Mouse (Mus musculus) T-helper 17 cell (primary cell): ENCODE data around the gene Rnf167.

Source experiments
- in situ Hi-C, 2 experiments: fragments of 300-600 bp; cut with MboI, MseI; formaldehyde crosslinking; loops; 1 replicate in 1 of 2; 2 replicates in 1 of 2; pipeline ENCODE4 v1.15.1; 2025; ENCODE audit warnings: high pct_unique_total_duplicates in 2 of 2

Gene Rnf167

DNA sequence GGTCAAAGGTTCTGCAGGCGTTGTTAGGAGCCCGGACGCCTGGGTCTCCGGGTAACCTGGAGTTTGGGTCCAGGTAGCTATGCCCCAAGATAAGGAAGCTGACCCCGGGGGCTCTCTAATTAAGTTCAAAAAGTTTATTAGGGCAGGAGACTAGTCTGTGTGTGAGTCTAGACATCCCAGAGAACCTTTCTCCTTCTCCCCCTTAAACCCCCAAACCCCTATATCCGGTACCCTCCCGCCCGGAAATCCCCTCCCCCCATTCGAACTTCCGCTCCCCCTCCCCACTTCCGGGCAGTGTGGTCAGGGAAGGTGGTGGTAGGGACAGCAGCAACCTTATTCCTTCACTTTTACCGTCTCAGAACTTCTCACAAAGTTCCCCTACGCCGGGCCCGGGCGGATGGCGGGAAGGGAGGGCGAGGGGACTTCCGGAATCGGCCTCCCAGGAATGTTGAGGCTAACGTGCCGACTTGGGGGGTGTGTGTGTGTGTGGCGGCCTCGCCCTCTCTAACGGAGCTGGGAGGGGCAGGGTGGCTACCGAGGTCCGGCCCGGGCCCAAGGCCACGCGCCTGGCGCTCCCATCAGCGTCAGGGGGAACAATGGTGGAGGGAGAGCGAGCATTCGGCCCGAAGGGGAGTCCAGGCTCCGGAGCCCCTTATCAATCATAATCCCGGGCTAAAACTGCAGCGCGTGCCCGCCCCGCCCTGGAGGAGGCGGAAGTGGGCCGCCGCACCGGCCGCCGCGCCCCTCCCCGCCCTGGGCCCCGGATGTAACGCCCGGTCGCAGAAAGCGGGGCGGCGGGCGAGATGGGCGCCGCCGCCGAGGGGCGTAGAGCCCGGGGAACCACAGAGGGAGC lies 6.5 kb downstream of the Rnf167 start:
- in situ Hi-C loops, result loop anchor here in 1 of 2 experiments (10.0 to 25.0 kb wide), 2 partner anchors 659 to 1566 kb away; partner anchors contain the start of genes Gabarap, Per1, Phf23 and Vamp2

GRCm38 (mm10) chr11:70654198-70654922 lies 7.3 kb downstream of the Rnf167 start, which contains the start of gene Pfn1:
Gene Pfn1 (minus strand): TSS chr11:70654644.
- in situ Hi-C loops, result loop anchor here in 1 of 2 experiments (10.0 to 25.0 kb wide), 2 partner anchors 660 to 1567 kb away; partner anchors contain the start of genes Gabarap, Per1, Phf23 and Vamp2

DNA sequence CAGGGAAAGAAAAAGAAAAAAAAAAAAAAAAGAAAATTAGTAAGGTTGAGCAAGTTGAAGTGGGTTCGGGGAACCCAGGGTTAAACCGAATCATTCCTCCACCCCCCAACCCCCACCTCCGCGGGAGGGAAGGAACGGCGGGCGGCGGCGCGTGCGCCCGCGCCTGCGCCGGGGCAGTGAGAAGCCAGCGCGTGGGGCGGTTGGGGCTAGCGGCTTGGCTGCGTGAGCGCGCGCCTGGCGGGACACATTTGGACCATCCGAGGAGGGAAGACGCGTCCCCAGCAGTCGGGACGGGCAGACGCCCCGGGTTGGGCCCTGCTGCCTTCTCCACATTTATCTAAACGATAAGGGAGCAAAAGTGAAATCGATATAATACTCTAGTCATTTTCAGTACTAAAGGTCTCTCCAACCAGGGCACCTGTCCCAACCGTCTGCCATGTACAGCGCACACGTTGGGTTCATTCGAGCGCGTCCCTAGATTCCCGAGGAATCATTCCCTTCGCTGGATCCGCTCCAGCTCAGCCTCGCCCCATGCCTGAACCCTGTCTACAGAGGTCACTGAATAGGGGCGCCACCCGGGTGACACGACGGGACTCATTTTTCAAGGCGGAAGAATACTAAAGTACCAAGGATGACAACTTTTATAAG lies 8.0 kb downstream of the Rnf167 start:
- in situ Hi-C loops, result loop anchor here in 1 of 2 experiments (10.0 to 25.0 kb wide), 2 partner anchors 660 to 1568 kb away; partner anchors contain the start of genes Gabarap, Per1, Phf23 and Vamp2

GRCm38 (mm10) chr11:70655571-70656455 lies 8.8 kb downstream of the Rnf167 start:
- in situ Hi-C loops, result loop anchor here in 1 of 2 experiments (10.0 to 25.0 kb wide), 2 partner anchors 661 to 1569 kb away; partner anchors contain the start of genes Gabarap, Per1, Phf23 and Vamp2

GRCm38 (mm10) chr11:70656456-70656927 lies 9.5 kb downstream of the Rnf167 start:
- in situ Hi-C loops, result loop anchor here in 1 of 2 experiments (10.0 to 25.0 kb wide), 2 partner anchors 662 to 1569 kb away; partner anchors contain the start of genes Gabarap, Per1, Phf23 and Vamp2

GRCm38 (mm10) chr11:70656964-70657363 lies 9.9 kb downstream of the Rnf167 start, which contains the start of gene Eno3:
Gene Eno3 (plus strand): TSS chr11:70657202.
- in situ Hi-C loops, result loop anchor here in 1 of 2 experiments (10.0 to 25.0 kb wide), 2 partner anchors 662 to 1570 kb away; partner anchors contain the start of genes Gabarap, Per1, Phf23 and Vamp2

DNA sequence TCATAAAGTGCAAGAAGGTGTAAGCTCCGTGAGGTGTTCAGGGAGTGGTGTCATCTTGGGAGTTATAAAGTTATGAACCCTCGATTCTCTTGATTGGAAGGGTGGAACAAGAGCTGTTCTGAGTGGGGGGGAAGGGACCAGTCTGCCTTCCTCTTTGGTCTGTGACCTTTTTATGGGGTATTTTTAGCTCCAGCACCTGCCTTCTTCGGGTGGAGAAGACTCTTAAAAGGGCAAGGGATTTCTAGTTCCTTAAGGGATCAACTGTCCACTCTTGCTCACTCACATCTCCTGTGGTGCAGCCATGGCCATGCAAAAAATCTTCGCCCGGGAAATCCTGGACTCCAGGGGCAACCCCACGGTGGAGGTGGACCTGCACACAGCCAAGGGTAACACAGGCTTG lies 10.5 kb downstream of the Rnf167 start:
- in situ Hi-C loops, result loop anchor here in 1 of 2 experiments (10.0 to 25.0 kb wide), 2 partner anchors 663 to 1570 kb away; partner anchors contain the start of genes Gabarap, Per1, Phf23 and Vamp2

GRCm38 (mm10) chr11:70657991-70658390 lies 11.0 kb downstream of the Rnf167 start:
- in situ Hi-C loops, result loop anchor here in 1 of 2 experiments (10.0 to 25.0 kb wide), 2 partner anchors 663 to 1571 kb away; partner anchors contain the start of genes Gabarap, Per1, Phf23 and Vamp2

DNA sequence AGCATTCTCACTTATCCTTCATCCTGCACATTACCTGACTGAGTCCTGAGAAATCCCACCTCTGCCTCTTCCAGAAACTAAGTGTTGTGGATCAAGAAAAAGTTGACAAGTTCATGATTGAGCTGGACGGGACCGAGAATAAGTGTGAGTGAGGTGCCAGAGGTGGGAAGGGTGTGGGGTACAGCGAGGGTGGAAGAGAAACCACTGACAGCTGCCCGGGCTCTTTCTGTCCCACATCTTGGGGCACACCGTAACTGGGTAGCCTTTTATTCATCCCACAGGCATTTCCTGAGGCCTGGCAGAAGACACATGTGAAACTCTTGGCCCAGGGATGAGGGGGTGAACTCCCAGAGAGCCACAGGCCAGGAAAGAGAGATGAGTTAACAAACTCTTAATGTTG lies 11.5 kb downstream of the Rnf167 start:
- in situ Hi-C loops, result loop anchor here in 1 of 2 experiments (10.0 to 25.0 kb wide), 2 partner anchors 664 to 1571 kb away; partner anchors contain the start of genes Gabarap, Per1, Phf23 and Vamp2

DNA sequence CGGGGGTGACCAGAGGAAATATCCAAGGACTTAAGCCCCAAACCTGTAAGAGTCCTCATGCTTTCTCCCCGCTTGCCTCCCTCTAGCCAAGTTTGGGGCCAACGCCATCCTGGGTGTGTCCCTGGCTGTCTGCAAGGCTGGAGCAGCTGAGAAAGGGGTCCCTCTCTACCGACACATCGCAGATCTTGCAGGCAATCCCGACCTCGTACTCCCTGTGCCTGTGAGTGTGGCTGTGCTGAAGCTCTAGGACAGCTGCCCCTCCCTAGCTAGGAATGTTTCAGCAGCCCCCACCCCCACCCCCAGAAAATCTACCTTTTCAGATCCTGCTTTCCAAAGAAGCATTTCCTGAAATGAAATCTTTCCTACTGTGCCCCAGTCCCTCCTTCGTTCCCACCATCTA lies 11.9 kb downstream of the Rnf167 start:
- in situ Hi-C loops, result loop anchor here in 1 of 2 experiments (10.0 to 25.0 kb wide), 2 partner anchors 664 to 1572 kb away; partner anchors contain the start of genes Gabarap, Per1, Phf23 and Vamp2

- in situ Hi-C loops, result loop anchor here (10.0 to 25.0 kb wide), 3 partner anchors 746 to 1573 kb away; partner anchors contain the start of genes Gps2 (in 1 of the 2), Per1 (in 1 of the 2) and Vamp2 (in 1 of the 2)
These were observed 13.5 kb downstream of the Rnf167 start for GRCm38 (mm10) chr11:70660571-70660970.

- in situ Hi-C loops, result loop anchor here (10.0 to 25.0 kb wide), 3 partner anchors 748 to 1576 kb away; partner anchors contain the start of genes Gps2 (in 1 of the 2), Per1 (in 1 of the 2) and Vamp2 (in 1 of the 2)
These were observed 16.1 kb downstream of the Rnf167 start for GRCm38 (mm10) chr11:70663101-70663500.

- in situ Hi-C loops, result loop anchor here (10.0 to 25.0 kb wide), 3 partner anchors 749 to 1577 kb away; partner anchors contain the start of genes Gps2 (in 1 of the 2), Per1 (in 1 of the 2) and Vamp2 (in 1 of the 2)
These were observed 16.9 kb downstream of the Rnf167 start for GRCm38 (mm10) chr11:70663957-70664356.

DNA sequence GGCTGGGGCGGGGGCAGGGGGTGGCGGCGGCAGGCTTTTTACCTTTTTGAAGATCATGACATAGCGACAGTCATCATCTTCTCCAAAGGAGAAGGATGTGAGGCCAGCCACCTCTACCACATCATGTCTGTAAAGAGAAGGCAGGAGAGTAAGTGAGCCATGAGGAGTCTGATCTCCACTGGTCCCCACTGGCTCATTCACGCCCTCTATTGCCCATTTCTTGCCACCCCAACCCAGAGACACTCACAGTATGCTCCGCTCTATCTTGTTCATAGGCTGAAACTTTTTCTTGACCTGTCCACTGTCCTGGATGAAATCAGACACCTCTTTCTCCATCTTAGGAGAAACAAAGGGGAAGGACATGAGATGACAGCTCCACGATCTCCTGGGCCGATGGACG lies 17.7 kb downstream of the Rnf167 start:
- in situ Hi-C loops, result loop anchor here (10.0 to 25.0 kb wide), 3 partner anchors 750 to 1577 kb away; partner anchors contain the start of genes Gps2 (in 1 of the 2), Per1 (in 1 of the 2) and Vamp2 (in 1 of the 2)

- in situ Hi-C loops, result loop anchor here (10.0 to 25.0 kb wide), 3 partner anchors 752 to 1579 kb away; partner anchors contain the start of genes Gps2 (in 1 of the 2), Per1 (in 1 of the 2) and Vamp2 (in 1 of the 2)
These were observed 19.7 kb downstream of the Rnf167 start for GRCm38 (mm10) chr11:70666687-70667086.

- in situ Hi-C loops, result loop anchor here (10.0 to 25.0 kb wide), 3 partner anchors 753 to 1580 kb away; partner anchors contain the start of genes Gps2 (in 1 of the 2), Per1 (in 1 of the 2) and Vamp2 (in 1 of the 2)
These were observed 20.5 kb downstream of the Rnf167 start for GRCm38 (mm10) chr11:70667271-70668150.

DNA sequence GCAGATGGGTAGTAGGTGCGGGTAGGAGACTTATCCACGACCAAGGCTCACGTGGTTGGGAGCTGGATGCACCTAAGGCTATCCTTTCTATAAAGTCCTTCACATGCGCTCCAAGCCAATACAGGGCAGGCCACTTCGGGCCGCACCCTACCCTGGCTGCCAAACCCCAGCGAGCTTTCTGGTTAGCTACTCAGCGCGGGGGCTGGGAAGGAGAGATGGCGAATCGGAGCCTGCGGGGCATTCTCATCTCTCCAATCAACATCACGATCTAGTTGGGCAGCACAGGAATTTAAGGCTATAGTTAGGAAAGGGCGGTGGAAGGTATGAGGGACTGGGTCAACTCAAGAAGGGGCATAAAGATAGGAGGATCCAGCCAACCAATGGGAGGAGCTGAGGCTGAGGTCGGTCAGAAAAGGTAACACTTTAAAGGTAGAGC lies 21.3 kb downstream of the Rnf167 start:
- in situ Hi-C loops, result loop anchor here (10.0 to 25.0 kb wide), 3 partner anchors 754 to 1581 kb away; partner anchors contain the start of genes Gps2 (in 1 of the 2), Per1 (in 1 of the 2) and Vamp2 (in 1 of the 2)
